Mouse (Mus musculus) granulocyte monocyte progenitor cell, adult 5-6 weeks (primary cell): Measurements from ENCODE around the gene Gm13199. TPM values are rescaled to one million over a fixed set of nuclear protein-coding genes. Genes with fewer than 3 reads are reported as not detected.

Experiments
- ATAC-seq: replicated peaks from 2 replicates; pipeline ENCODE4 v1.8.0; 2016; ENCODE audit warnings: mild to moderate bottlenecking, moderate TSS enrichment, inconsistent platforms; ENCODE audit not compliant: poor library complexity, severe bottlenecking
- total RNA-seq, 2 experiments: library from RNA; stranded (forward) in 1 of 2; stranded (reverse) in 1 of 2; fragments of 200-712, 200-1000 nt in 1 of 2; fragments of >200 nt in 1 of 2; fragmentation: Nextera tagmentation in 1 of 2; gene quantifications; 2 replicates each; pipeline ENCODE4 v1.2.3; 2014 to 2017

Gene Gm13199
- 7.8 TPM in 1 of 2 replicates, not detected in the other for total RNA-seq (2014; fragmentation: Nextera tagmentation)
- total RNA-seq (2017), result not detected in 2 replicates

- no peak for ATAC-seq
These were observed at the start of gene Gm13199 for GRCm38 (mm10) chr2:5862834-5863233. Gene Gm13199, minus strand, starts transcription at chr2:5862934.

GRCm38 (mm10) chr2:5911282-5911965 is 48.7 kb upstream of the Gm13199 start:
- no peak; the same call in 1 of the 2 replicates for ATAC-seq

DNA sequence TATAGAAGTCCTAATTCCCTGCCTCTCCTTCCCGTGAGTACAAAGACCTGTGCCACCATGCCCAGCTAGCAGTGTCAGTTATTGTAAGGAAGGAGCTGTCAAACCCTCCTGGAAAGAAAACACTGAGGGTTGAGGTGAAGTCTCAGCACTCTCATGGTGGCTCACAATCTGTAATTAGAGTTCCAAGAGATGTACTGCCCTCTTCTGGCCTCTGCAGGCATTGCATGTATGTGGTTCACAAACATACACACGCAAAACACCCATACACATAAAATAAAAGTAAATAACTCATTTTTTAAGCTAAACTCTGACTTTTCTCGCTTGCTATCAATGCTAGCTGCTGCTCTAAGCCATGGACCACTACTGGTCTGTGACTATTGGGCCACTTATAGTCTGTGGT is 43.9 kb upstream of the Gm13199 start:
- peak; percentile 76 for ATAC-seq

DNA sequence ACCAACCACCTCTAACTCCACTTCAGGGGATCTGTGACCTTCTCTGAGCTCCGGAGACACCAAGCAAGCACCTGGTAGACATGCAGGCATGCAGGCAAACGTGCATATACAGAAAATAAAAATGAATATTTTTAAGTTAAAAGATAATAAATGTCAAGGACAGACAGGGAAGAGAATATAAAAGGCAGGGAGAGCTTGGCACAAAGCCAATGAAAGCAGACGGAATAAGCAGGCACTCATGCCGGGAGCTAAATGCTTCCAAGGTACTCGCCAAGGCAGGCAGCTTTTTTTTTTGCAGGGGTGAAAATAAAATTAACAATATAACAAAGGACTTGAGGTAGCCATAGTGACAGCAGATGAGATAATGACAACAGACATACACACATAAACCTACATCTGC is 43.4 kb upstream of the Gm13199 start:
- no peak for ATAC-seq

DNA sequence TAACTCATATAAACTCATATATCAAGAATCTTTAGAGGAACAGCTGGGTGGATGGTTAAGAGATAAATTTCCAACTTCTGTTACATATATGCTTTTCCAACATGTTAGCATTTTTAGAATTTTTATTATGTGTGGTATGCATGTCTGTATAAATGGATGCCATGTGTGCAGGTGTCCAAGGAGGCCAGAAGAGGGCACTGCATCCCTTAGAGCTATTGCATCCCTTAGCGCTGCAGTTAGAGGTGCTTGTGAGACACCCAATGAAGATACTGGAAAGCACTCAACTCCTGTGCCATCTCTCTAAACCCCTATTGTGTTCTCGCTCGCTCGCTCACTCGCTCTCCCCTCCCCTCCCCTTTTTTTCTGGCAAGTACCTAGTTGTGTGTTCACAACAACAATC is 37.4 kb upstream of the Gm13199 start:
- peak; percentile 61 for ATAC-seq

GRCm38 (mm10) chr2:5894843-5895570 is 32.3 kb upstream of the Gm13199 start, which contains the start of gene Sec61a2:
Gene Sec61a2, minus strand, starts transcription at chr2:5895432.
- peak; percentile 98 for ATAC-seq

DNA sequence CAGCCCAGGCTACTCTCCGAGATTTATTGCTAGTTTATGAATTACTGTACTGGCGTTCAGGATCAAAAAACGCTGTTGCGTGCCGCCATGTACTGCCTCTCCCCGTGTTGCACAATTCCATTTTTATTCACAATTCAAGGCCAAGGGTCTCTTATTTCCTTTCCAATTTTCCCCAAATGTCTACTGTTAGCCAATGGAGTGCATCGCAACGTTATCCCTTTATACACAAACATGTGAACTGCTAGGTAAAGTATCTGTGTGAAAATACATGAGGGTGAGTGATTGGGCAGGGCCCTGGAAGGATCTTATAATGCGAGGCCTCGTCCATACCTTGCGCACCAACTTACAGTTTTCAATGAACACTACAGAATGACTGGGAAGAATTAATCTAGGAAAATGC is 31.6 kb upstream of the Gm13199 start:
- ATAC-seq, result no peak

DNA sequence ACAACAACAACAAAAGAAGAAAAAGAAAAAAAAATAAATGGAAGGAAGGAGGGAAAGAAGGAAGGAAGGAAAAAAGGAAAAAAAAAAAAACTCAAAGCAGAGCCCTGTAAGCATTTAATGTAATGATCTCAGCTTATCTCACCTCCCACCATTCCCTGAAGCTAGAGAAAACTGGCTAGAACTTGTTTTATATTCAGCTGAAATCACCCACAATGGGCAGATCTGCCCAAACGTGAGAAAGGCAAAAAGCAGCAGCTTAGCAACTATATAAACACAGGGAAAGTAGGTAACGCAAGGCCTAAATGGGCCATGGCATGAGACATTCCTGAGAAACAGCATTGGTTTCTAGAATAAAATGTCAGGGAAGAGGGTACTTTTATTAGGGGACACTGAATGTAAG is 26.7 kb upstream of the Gm13199 start:
- ATAC-seq, result no peak

GRCm38 (mm10) chr2:5888865-5889264 is 26.1 kb upstream of the Gm13199 start:
- ATAC-seq, result no peak

GRCm38 (mm10) chr2:5877446-5877845 is 14.7 kb upstream of the Gm13199 start:
- no peak for ATAC-seq

DNA sequence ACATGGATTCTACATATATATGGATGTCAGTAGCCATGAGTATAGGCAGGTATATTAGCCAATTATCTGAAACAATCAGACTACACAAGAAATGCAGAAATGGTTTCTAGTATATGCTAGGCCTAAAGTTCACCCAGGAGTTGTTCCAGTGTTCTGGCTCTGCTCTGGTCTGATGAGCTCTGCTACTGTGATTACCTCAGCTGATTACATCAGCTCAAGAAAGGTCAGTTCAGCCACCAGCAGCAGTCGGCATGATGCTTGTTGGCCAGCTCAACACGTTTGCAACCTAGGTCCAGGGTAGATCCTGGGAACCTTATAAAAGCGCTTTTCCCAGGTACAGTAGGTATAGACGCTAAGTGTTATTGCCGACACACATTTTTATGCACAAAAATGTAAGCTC is 7.0 kb upstream of the Gm13199 start:
- no peak for ATAC-seq

GRCm38 (mm10) chr2:5867681-5868080 is 4.9 kb upstream of the Gm13199 start:
- no peak for ATAC-seq

GRCm38 (mm10) chr2:5851866-5852265 is 10.9 kb downstream of the Gm13199 start:
- no peak for ATAC-seq

DNA sequence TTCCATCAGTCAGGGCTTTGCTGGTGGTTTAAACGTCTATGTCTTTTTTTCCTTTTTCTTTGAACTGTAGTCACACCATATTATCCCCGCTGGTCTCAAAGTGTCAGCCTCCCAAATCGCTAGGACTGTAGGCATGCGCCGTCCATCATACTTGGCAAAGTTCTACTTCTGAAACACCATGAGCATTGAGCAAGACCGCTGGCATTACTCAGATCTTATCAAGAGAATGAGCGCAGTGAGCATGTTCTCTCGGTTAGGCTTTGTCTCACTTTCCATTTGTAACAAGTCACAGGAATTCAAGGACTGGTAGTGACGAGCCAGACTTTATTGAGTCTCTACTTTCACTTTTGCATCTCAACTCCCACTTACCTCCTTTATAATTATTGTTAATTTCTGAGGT is 11.6 kb downstream of the Gm13199 start:
- peak; percentile 20; the same call in 1 of the 2 replicates for ATAC-seq

DNA sequence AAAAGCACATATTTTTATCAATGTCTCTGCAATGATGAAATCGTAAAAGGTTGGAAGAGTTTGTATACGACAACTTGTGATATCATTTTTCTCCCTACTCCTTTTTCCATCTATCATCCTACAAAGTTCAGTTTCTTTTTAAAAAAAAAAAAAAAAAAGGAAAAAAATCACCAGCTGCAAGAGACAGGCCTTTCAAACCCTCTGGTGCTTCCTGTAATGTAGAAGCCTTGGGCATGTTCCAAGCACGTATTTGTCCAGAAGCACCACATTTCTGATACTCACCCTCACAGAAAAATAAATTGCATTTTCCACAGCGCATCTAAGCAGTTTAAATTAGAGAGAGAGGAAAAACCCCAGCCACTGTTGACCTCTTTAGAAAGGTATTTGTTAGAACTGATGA is 16.9 kb downstream of the Gm13199 start:
- no peak for ATAC-seq

DNA sequence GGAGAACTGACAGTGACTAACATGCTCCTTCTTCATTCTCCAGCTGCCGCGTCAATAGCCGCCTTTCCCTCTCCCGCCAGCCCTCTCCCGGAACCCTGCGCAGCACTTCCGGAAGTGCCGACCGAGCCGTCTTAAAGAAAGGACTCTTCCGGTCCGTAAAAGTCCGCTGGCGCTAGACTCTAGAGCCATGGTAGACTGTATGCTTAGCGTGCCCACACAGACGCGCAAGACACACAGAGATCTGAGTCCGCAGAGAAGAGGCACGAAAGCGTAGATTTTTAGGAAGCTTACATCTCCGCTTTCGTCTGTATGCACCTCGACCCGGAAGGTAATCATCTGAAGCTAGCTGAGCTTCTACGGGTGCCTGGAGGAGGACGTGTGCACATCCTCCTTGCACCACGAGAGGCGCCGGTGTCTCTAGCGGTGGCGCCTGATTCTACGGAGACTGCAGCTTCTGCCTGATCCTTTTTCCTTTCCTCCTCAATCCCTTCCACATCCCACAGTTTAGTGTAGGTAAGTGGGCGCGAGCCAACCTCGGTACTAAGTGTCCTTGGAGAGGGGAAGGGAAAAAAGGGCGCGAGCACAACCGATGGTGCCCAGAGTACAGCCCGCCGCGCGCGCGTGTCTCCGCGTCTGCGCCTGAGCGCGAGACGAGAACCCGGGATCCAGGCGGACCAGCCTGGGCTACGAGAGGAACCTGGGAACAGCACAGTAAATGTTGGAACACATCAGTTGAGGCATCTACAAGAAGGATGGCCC is 17.7 kb downstream of the Gm13199 start, which contains the start of the genes Nudt5 and Cdc123:
Nudt5 (plus strand) TSS at position 147 of the 759 bp plus-strand sequence.
Cdc123 (minus strand) TSS at position 292 of the 759 bp plus-strand sequence.
- ATAC-seq, result peak; percentile 98

- no peak; the same call in 1 of the 2 replicates for ATAC-seq
These were observed 18.4 kb downstream of the Gm13199 start for GRCm38 (mm10) chr2:5844181-5844872.

DNA sequence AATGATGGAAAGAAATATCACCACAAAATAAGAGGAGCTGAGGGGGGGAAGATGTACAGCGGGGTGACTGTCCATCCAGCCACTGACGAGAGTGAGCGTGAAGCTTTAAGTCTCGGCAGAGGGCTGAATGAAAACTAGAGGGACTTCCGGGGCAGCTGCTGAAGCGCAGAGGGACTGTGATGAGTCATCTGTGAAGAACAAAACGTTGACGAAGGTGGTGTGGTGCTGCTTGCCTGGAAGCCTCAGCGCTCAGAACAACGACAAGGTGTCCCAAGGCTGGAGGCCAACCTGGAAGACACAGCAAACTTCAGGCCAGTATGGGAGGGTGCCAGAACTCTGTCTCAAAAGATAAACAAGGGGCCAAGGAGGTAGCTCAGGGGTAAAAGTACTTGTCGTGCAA is 21.9 kb downstream of the Gm13199 start:
- no peak for ATAC-seq

DNA sequence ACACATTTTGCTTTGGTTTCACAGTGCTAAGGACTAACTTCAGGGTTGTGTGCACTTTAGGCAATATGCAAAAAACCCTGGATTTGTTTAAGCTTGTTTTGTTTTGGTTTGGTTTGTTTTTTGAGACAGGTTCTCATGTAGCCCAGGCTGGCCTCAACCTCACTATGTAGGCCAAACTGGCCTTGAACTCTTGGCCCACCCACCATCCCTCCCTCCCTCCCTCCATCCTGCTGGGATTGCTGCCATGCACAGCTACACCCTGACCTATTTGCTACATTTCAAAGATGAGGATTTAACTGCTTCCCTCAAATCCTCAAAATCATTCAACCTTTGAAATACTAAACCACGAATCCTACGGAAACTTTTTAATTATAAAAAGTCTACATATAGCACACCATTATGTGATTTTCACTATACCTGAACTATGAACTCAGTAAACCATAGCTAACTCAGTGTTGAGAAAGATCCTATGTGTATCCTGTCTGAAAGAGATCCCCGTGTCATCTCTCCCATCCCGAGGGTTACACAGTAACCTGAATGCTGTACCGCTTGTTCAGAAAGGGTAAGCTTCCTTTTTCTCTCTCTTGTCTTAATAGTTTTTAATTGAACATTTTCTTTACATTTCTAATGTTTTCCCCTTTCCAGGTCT is 37.3 kb downstream of the Gm13199 start:
- ATAC-seq, result no peak

GRCm38 (mm10) chr2:5824685-5825084 is 38.0 kb downstream of the Gm13199 start:
- peak; percentile 93 for ATAC-seq
